Mouse (Mus musculus): ENCODE measurements around the gene Zmynd19.

Zmynd19 gene

DNA sequence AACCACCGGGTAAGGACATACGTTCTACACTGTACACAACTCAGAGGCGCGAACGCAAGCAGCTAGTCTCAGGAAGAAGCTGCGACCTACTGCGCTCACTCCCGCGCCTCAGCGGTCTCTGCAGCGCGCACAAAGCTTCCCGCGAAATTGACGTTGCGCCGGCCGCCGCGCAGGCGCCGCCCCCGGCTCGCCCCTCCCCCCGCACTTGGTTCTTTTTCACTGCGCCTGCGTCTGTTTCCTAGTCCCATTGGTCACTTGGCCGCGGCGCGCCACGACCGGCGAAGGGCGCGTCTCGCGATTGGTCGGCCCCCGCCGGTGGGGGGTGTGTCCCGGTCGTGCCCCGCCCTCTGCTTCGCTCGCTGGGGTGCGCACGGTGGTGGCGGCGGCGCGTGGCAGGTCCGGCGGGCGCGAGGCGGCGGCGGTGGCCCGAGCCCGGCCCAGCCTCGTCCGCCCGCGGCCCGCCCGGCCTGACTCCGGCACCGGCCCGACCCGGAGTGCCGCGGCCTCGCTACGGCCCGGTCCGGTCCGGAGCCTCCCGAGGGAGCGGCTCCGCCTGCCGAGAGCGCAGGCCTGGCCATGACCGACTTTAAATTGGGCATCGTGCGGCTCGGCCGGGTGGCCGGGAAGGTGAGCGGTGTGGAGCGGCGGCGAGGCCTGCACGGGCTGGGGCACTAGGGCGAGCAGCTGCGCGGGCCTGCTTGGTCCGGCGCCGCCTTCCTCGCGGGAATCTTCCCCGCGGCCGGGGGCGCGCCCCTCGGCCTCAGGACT, at the start of gene Zmynd19:
Gene Zmynd19 (plus strand): TSS at position 372 of the 768 bp plus-strand sequence.
- peak; percentile 94 for DNase-seq

DNA sequence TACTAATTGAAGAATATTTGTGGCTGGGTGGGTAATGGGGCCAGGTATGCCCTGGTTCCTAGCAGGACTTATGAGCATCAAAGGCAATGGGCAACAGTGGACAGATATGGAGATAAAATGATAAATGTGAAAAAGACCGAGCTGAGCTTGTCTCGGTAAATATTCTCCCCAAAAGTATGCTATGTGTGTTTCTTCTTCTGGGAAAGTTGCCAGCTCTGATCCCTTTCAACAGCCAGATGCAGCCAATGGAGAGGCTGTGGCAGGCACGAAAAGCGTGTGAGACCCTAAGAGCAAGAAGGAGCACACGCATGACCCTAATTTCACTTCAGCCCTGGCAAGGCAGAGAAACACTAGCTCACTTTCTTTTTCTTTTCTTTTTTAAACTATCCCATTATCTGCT, 48.5 kb upstream of the Zmynd19 start:
- DNase-seq: no peak

DNA sequence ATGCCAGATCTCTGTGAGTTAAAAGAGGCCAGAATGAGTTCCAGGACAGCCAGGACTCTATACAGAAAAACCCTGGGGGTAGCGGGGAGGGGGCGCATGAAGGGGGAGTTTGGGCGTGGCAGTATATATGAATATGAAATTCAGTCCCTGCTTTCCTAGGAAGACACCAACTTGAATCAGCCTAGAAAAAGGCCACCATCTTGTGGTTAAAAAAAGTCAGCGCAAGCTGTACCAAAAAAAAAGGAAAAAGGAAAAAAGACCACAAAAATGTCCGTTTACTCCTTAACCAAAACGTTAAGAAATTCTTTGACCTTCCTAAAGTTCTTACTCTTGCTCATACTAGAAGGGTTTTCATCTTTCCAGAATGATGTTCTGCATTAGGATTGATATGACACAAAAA, 46.6 kb upstream of the Zmynd19 start:
- DNase-seq: no peak

DNA sequence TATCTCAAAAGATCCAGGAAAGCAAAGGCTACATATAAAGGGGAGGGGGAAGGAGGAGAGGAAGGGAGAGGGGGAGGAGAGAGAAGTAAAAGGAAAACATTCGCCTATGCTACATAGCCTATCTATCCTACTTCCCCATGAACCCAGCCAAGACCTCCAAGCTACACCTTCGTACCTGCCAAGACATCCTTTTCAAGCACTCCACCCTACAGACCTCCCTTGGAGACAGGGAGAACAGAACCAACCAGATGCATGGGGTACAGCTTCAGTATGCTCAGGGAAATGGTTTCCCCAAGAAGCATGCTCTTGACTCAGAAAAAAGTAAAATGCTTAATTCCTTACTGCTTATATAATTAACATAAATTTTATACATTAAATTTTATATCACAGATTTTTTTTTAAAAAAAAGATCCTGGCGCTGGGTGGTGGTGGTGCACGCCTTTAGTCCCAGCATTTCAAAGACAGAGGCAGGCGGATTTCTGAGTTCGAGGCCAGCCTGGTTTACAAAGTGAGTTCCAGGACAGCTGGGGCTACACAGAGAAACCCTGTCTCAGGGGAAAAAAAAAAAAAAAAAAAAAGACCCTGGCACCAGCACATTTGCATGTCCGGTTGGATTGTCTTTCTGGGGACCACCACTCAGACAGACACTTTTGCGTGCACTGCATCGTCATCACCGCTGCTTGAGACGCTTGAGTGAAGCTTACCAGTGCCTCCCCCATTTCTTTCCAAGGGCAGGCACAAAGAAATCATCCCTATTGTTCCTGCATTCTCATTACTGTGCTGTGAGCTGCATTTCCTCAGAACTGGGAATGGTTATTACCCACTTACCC, 44.6 kb upstream of the Zmynd19 start:
- no peak for DNase-seq

DNA sequence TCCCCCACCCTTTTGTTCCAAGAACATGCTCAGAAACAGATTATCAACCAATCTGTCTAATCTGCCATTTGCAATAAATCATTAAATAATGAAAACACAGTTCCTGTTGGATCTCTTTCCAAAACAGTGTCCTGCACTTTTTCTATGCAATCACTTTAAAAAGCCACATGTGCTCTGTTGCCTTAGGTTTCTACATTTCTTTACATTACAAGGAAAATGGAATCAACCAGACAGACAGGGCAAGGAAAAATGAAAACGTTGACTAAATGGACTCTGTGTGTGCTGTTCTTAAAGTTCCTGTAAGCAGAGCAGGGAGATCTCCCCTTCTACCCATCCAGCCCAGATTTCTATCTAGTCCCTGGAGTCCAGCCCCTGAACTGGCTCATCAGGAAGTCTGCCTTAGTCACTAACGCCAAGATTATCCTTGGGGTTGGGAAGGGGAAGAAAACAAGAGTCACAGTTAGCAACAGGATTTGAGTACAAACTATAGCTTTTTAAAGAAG, 43.9 kb upstream of the Zmynd19 start:
- no peak for DNase-seq

DNA sequence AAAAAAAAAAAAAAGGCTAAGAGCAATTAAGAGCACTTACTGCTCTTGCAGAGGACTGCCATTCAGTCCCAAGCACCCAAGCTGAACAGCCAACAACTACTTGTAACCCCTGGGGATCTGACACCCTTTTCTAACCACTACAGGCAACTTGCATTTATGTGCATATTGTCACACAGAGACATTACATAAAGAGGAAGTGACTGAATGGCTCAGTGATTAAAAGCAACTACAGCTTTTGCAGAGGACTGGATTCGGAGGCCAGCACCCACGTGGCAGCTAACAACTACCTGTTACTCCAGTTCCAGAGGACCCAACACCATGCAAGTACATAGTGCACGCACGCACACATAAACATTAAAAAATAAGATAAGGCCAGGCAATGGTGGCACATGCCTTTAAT, 39.1 kb upstream of the Zmynd19 start:
- DNase-seq: no peak

DNA sequence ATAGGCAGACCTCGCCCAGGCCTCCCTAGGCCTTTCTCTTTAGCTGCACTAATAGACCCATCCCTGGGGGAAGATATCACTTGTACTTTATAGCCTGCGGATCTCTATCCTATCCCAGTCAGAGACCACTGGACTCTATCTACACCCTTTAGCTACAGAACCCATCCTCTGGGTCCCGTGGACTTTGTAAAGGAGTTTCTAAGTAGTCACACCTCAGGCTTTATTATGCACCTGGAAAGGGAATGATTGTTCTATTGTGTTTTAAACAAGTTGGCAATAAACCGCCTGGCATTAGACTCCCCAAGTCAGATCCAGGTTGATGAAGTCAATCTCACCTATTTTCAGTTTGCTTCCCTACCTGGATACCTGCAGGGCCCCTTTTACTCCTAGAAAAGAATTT, 37.4 kb upstream of the Zmynd19 start:
- no peak for DNase-seq

DNA sequence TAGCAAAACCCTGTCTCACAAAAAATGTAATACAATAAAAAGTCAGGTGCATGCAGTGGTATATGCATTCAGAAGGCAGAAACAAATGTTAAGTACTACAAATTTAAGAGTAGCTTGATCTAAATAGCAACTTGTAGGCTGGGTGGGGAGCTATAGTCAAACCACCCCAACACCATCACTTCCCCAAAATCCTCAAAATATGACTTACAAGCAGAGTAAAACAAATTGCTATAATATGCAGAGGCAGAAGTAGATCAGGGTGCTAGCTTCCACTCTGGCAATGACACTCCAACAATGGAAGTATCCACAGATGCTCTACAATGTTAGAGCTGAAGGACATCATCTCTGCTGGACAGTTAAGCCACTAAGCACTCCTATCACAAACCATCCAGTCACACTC, 37.0 kb upstream of the Zmynd19 start:
- DNase-seq: no peak

DNA sequence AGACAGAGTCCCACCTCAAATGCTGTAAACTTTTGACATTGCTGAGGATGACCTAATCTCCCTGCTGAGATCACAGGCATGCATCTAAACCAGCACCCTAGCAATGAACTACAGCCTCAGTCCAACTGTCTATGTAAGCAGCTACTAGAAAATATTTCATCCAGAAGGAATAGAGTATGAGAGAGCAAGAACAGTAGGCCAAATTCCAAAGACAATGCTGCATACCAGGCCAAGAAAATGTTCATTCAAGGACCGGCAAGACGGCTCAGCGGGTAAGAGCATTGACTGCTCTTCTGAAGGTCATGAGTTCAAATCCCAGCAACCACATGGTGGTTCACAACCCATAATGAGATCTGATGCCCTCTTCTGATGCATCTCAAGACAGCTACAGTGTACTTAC, 34.8 kb upstream of the Zmynd19 start:
- no peak for DNase-seq

DNA sequence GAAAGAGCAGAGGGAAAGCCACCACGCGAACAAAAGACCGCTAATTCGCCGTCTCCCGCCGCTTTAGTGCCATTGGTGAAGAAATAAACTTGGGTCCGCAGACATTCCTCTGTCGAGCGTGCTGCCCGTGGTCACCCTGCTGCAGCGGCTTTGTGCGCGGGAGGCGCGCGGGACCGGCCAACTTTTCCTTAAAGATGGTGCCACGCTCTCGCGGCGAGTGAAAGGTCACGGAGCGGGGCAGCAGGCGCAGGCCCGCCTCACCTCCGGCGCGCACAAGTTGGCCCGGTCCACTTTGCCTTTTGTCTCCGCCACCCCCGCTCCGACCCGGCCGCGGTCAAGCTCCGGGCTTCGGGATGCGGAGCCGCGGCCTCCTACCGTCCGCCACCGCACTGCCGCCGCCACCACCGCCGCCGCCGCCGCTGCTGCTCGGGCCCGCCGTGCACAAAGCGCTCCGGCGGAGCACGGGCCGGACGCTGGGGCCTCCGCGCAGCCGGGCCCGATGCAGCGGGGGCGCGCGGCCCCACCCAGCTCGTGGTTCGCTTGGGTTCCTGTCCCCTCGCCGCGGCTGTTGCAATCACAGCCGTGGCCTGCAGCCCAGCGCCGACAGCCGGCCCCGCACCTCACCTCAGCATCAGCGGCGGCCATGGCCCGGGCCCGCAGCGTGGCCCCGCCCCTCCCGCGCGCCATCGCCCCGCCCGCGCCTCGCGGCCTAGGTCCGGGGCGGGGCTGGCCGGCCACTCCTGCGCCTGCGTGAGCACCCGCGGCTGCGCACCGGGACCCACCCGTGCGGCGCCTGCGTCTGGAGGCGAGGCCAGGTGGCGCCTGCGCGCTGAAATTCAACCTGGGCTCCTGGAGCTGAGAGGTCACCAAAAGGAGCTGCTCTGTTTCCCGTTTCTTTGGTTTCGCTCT, 30.4 kb upstream of the Zmynd19 start, which contains the start of gene Ehmt1:
Gene Ehmt1 (minus strand): TSS at position 685 of the 909 bp plus-strand sequence.
- peak; percentile 87 to 90 for DNase-seq

DNA sequence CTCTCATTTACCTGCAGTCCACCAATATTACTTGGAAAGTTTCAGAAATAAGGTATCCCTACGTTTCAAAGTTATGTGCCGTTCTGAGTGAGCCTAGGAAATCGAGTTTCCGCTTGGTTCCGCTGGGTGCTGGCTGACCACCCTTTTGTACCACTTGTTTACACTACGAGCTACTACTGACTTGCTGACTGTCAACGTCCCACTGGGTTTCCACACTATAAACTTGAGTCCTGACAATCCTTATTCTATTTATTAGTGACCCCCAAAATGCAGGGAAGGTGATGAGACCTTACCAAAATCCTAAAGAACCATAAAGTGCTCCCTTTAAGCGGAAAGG, 29.8 kb upstream of the Zmynd19 start:
- no peak for DNase-seq

DNA sequence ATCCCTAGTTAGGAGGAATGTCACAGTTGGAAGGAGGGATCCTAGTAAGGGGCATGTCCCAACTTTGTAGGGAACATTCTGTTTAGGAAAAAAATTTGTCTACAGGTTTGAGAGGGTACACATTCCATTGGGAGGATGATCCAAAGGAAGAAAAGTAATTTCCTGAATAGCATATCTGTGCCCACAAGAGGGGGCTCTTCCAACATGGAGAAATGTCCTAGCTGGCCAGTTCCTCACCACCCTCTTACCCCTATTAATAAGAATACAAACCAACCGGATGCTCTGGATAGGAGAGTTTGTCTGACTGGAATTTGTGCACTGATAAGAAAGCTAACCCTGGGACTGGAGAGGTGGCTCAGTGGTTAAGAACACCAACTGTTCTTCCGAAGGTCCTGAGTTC, 26.0 kb upstream of the Zmynd19 start:
- DNase-seq: no peak

DNA sequence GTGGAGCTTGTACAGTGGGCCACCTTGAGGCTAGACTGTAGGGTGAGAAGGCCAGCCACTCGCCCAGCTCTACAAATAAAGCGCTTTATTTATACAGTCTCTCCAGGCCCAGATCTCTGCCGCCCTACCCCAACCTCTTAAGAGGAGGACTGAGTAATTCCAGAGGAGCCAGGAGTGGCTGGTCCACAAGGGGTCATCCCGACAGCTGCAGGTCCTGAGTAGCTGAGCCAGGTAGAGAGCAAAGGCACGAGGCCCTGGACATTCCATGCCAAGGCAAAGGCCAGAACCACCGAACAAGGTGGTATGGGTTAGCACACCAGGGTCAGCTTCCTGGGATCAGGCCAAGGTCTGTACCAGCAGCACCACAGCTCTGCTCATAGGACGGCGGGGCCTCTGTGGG, 24.3 kb upstream of the Zmynd19 start:
- DNase-seq: no peak

DNA sequence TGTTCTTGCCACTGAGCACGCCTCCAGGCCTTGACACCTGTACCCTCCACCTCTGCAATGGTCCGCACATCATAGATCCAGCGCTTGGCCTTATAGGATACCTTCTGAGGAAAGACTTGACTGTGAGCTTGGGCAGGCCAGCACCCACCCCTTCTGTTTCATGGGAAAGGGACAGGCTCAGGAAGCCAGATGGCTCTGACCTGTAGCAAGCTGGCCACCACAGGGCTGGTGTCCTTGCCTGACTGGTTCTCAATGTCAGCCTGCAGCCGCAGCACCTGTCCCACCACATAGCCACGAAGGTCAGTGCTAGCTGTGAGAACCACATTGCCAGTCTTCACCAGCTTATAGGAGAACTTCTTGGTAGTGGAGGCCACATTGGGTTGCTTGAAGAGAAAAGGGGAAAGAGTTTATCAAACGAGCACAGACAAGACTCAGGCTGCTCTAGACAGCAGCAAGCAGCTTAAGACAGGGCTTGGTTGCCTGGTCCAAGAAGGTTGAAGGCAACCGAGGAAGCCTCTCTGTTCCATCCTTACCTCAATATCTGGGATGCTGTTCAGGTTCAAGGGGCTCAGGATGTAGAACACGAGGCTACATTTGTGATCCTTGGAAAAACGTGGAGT, 23.1 kb upstream of the Zmynd19 start:
- no peak for DNase-seq

DNA sequence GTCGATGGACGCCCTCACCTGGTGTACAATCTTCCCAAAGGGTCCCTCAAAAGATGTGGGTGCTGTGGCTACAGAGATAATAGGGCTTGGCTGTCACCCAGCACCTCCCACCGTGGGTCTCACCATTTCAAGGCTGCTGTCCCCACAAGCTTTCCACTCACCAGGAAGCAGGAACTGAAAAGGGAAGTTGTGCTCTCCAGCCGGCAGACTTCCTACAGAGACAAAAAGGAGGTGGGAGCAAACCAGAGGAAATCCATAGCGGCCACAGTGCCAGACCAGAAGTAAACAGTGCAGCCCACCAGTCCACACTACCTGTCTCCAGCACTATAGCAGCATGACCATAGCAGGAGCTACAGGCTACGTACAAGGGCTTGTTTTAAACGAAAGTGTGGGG, 22.6 kb upstream of the Zmynd19 start:
- DNase-seq: no peak

DNA sequence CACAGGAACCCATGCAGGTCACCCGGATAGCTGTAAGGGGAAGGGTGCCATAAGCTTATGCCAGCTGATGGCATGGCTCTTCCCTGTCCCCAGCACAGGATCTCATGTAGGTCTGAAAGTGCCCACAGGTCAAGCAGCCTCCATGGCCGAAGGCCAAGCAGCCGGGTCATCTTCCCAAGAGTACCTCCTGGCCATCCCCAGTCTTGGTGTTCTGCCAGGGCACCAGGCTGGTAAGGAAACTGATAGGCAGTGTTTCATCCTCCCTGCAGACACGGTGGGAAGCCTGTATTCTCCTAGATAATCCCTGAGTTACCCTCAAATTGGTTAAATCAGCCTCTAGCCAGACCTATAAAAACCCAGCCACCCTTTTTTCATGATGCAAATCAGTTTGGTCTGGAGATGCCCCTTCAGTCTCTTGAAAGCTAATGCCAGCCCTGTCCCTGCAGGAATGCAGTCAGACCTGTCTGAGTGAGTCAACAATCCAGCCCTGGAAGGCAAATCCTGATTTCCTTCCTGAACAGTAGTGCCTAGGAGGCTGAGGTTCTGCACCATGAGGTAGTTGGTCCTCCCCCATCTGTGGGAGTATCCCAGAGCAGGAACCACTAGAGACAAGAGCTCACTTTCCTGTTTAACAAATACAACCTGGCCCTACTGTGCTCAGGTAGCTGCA, 21.6 kb upstream of the Zmynd19 start:
- DNase-seq: no peak

DNA sequence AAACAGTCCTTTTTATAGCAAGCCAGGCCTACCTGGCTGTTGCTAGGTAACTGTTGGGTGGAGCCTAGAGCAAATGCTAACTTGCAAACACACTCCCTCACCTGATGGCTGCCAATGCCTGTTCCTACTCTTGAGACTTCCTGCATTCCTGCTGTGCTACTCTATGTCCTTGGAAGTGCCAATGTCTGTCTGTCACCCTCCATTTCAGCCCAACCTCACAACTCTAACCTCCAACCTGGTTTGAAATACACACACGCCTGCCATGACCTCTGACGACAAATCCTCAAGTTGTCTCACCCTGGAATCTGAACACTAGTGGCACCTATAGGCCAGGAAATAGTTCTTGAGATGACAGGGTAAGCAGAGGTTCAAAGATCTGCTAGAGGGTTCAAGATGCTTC, 20.5 kb upstream of the Zmynd19 start:
- no peak for DNase-seq

DNA sequence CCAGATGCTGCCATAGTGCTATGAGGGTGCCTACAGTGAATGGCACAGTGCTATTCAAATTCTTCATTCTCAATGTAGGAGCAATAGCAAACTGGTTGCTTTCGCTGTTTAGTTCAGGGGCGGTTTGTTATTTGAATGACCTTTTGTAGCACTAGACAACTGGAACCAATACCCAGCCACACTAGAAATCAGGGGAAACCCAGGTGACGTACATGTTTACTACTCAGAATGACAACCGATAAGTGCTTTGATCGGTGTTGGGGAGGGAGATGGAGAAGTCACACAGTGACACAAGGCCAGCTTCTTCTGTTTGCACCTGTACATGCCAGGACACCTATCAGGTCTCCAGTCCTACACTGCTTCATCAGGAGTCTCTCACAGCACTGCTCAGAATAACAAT, 20.0 kb upstream of the Zmynd19 start:
- DNase-seq: no peak

DNA sequence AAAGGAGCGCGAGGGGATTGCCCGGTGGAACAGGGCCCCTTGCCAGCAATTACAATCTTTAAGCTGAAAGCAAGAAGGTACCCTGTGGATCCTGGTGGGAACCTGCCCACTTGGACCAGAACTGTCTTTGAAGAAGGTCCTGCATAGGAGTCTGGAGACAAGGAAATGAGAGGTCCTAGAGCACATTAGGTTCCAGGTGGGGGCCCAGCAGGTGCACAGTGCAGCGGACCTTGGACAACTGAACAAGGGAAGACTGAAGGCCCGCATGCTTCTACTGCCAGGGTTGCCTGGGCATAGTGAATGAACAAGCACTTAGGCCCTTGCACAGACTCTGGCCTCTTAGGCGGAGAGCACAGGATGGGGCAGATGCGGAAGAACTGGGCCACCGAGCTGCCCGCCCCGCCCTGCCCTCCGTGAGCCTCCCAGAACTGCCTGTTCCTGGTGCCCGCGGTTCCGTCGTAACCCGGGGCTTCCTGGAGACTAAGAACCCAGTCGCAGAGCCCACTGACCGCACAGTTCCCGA, 15.1 kb upstream of the Zmynd19 start:
- DNase-seq: peak in 1 of 2 experiments; percentile 15

DNA sequence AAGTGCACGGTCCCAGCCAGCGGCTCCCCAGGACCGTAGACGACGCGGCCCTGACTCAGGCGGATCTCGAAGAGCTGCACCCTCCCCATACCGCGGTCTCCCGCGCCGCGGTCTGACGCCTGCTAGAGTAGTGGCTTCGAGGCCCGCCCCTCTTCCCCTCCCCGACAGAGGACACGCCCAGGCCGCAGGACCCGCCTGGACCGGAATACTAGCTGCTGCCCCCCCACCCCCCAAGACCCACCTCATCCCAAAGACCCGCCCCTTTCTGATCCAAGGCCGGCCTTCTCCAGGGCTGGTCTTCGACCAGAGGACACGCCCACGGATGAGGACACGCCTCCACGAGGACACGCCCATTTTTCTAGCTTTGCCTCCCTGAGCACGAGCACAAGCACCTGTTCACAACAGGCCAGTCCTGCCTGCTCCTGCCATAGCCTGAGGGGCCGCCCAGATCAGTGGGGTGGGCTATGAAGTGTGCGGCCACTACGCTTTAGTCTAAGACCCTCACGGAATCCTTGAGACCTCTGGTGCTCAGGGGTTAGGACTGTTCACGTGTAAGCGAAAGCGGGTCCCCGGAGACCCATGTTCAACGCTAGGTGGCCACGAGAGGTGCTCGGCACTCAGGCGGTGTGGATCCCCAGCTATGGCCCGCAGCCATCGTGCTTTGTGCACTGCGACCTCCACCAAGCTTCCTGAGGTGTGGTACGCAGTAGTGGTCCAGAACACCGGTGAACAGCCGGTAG, 14.4 kb upstream of the Zmynd19 start, which contains the start of gene Arrdc1:
Gene Arrdc1 (minus strand): TSS at position 196 of the 740 bp plus-strand sequence.
- DNase-seq: peak; percentile 87 to 93

DNA sequence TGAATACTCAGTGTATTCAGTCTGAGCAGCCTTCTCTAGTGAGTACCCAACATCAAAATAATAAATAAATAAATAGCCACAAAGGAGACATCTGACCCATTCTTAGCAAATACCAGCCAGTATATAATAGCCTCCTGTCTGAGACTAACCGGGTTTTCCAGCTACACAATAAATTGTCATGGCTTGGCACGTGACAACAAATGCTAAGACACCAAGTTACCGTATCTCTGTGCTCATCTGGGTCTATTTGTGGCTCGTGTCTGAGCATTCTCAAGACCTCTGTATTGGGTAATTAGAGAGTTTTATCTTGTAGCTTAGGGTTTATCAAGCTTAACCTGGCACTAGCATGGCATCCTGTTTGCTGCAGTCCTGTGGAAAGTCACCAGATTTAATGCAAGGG, 7.5 kb upstream of the Zmynd19 start:
- no peak for DNase-seq

All from thymus, adult 18-20 months (tissue).